Mouse (Mus musculus) heart, embryonic 13.5 days (tissue): ENCODE data around the gene Evi2. TPM values are rescaled to one million over a fixed set of nuclear protein-coding genes. Genes with fewer than 3 reads are reported as not detected.

ENCODE experiments used
- ATAC-seq: fragments of 200-750 bp; cut with Nextera tagmentation; 2 replicates; pipeline ENCODE4 v1.8.0; 2017; ENCODE audit warnings: moderate TSS enrichment; ENCODE audit not compliant: insufficient number of reproducible peaks, low FRiP score, low TSS enrichment; ENCODE audit errors: extremely low read depth
- H3K27ac ChIP-seq: fragments of 300-500 bp; sonication (generic); replicated peaks from 2 replicates; pipeline ENCODE4 v1.5.1; 2015; ENCODE audit warnings: moderate library complexity, mild to moderate bottlenecking, inconsistent platforms
- H3K27me3 ChIP-seq: fragments of 300-500 bp; sonication (generic); replicated peaks from 2 replicates; pipeline ENCODE4 v1.6.1; 2015; ENCODE audit warnings: mild to moderate bottlenecking, inconsistent platforms
- H3K36me3 ChIP-seq: fragments of 300-500 bp; sonication (generic); 2 replicates; pipeline ENCODE4 v1.6.1; 2015; ENCODE audit warnings: mild to moderate bottlenecking, inconsistent platforms
- H3K4me1 ChIP-seq: fragments of 300-500 bp; sonication (generic); 2 replicates; pipeline ENCODE4 v1.6.1; 2015; ENCODE audit warnings: inconsistent platforms
- H3K4me2 ChIP-seq: fragments of 300-500 bp; sonication (generic); 2 replicates; pipeline ENCODE4 v1.6.1; 2015; ENCODE audit warnings: inconsistent platforms, mild to moderate bottlenecking, moderate library complexity
- H3K4me3 ChIP-seq: fragments of 300-500 bp; sonication (generic); 2 replicates; pipeline ENCODE4 v1.5.1; 2015; ENCODE audit warnings: moderate library complexity, mild to moderate bottlenecking, inconsistent platforms
- H3K9ac ChIP-seq: fragments of 300-500 bp; sonication (generic); 2 replicates; pipeline ENCODE4 v1.6.1; 2015; ENCODE audit warnings: inconsistent platforms, mild to moderate bottlenecking, moderate library complexity
- H3K9me3 ChIP-seq: fragments of 300-500 bp; sonication (generic); 2 replicates; pipeline ENCODE4 v1.6.1; 2016; ENCODE audit warnings: inconsistent platforms
- WGBS: fragments of 180-500 bp; shearing (Covaris S2); methylation state at CpG from one replicate; pipeline ENCODE4 v1.1.7; 2015; ENCODE audit warnings: mixed read lengths; 5-methylcytosine and 5-hydroxymethylcytosine counted together
- polyA plus RNA-seq: library from polyadenylated mRNA; unstranded; fragments of >200 nt; fragmentation: Nextera tagmentation; extraction: Ambion mirVana; gene quantifications from 2 replicates; pipeline ENCODE4 v1.2.1, GENCODE M21; 2015

Gene Evi2
- 0.41 and 0.45 TPM in 2 replicates for polyA plus RNA-seq

DNA sequence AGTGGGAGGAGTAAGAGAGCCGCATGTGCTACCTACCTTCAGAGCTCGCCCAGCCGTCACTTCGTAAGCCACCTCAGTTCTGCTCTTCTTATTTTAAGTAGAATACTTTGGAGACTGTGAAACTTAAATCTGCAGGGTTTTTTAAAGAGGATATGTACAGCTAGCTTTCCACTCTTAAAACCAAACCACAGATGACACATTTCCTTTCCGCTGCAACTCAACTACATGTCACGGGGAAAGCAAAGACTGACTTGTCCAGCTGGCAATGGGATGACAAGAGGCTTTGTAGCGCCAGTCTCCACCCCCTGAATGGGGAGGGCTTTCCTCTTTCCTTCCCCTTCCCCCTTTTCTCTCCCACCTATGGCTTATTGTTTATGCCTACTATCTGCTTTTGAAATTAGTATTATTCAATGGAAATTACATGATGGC lies at the start of gene Evi2, which contains the start of gene Evi2a:
Gene Evi2 (minus strand): TSS at position 257 of the 429 bp plus-strand sequence.
Gene Evi2a (minus strand): TSS at position 277 of the 429 bp plus-strand sequence.
- no peak for ATAC-seq

DNA sequence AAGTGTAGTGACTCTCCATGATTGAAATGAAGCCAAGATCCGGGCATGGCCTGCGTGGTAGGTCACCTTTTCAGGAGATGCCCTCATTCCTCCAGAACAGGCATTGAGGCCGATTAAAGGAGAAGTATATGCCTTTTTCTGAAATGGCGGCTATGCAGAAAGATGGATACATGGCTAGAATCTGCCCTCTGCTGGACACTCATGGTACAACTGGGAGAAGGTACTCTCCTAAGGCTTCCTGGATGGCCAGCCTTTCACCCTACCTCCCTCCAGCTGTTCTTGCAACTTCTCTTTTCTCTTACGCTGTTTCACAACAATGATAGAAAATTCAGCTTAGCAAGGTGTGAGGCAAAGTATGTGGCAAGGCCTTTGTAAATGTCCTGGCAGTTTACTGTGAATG lies 47.4 kb upstream of the Evi2 start:
- peaks cover 29% of the 10 kb centered on the region for H3K4me1 ChIP-seq
- H3K9ac ChIP-seq = no peak overlapping the region
- H3K27me3 ChIP-seq = no peaks in the 10 kb centered on the region
- H3K4me3 ChIP-seq = no peak overlapping the region
- H3K27ac ChIP-seq = no peak overlapping the region
- H3K36me3 ChIP-seq = peaks cover 42% of the 10 kb centered on the region
- H3K9me3 ChIP-seq = no peaks in the 10 kb centered on the region
- 47% methylated on average over 5 of the region's 5 CpGs for WGBS
- H3K4me2 ChIP-seq = no peak overlapping the region
- ATAC-seq = peak; percentile 31; the same call in 1 of the 2 replicates

More for the DNA sequence above, at the start of gene Evi2, which contains the start of gene Evi2a:
- H3K4me1 ChIP-seq = peaks cover 39% of the 10 kb centered on the region
- H3K9me3 ChIP-seq = no peaks in the 10 kb centered on the region
- no peaks in the 10 kb centered on the region for H3K27me3 ChIP-seq
- H3K9ac ChIP-seq = no peak within 1 kb of the TSS
- peaks cover 26% of the 10 kb centered on the region for H3K36me3 ChIP-seq
- no peak within 1 kb of the TSS for H3K4me3 ChIP-seq
- 82% methylated on average over 7 of the region's 7 CpGs for WGBS
- H3K27ac ChIP-seq = no peak within 1 kb of the TSS
- H3K4me2 ChIP-seq = no peak within 1 kb of the TSS

DNA sequence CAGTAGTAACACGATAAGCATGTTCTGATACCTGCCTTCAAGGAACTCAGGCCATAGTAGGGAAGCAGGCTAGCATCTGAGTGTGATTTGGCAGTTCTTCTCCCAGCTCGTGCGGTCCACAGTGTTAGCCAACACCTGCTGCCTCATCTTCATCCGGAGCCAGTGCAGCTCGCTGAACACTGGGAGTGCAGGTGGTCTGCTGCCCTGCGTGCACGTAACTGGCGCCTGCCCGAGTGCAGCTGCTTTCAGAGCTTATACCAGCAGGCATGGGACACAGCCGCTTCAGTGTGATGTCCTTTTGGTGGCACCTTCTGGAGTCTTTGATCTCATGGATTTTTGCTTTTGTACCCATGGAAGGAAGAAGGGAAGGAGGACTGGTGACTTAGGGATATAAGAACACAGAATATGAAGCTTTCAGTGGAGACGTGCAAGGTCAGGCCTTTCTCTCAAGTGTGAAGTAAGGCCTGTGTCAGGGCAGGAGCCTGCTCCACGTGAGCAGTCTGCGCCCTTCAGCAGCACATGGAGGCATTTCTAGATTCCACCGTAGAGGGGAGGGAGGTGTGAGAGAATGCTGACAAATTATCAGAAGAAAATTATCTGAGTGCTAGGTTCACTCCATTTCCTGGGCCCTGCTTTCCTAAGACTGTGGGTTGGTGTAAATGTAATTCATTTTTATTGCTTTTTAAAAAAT lies 45.1 kb upstream of the Evi2 start:
- Histone ChIP-seq H3K4me3 (no peak overlapping the region), H3K4me2 (no peak overlapping the region), H3K36me3 (peaks cover 59% of the 10 kb centered on the region), H3K9ac (no peak overlapping the region), H3K9me3 (no peaks in the 10 kb centered on the region), H3K27ac (peak overlapping the region; percentile 51), H3K4me1 (peaks cover 28% of the 10 kb centered on the region), H3K27me3 (no peaks in the 10 kb centered on the region)
- no peak for ATAC-seq
- 64% methylated on average over 14 of the region's 14 CpGs for WGBS

DNA sequence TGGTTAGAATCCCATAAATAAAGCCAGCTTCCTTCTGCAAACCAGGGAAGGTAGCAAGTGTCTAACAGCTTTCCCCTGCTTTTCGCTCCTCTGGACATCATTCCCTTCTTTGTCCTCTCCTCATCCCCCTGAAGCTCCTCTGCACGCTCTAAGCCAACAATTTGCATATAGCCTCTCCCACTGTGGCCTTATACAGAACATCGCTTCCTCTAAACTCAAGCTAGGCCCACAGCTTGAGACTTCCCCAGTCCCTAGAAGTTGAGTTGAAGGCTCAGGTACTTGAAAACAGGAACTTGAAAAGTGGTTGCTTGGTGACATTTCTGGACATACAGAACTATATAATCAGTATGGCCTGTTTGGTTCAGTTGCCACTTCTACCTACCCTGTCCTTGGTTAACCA lies 43.4 kb upstream of the Evi2 start:
- H3K4me1 ChIP-seq = peaks cover 21% of the 10 kb centered on the region
- no peaks in the 10 kb centered on the region for H3K27me3 ChIP-seq
- 77% methylated on average over 3 of the region's 3 CpGs for WGBS
- no peak overlapping the region for H3K27ac ChIP-seq
- peaks cover 64% of the 10 kb centered on the region for H3K36me3 ChIP-seq
- no peak for ATAC-seq
- no peak overlapping the region for H3K4me3 ChIP-seq
- H3K9ac ChIP-seq = no peak overlapping the region
- H3K9me3 ChIP-seq = no peaks in the 10 kb centered on the region
- H3K4me2 ChIP-seq = no peak overlapping the region

DNA sequence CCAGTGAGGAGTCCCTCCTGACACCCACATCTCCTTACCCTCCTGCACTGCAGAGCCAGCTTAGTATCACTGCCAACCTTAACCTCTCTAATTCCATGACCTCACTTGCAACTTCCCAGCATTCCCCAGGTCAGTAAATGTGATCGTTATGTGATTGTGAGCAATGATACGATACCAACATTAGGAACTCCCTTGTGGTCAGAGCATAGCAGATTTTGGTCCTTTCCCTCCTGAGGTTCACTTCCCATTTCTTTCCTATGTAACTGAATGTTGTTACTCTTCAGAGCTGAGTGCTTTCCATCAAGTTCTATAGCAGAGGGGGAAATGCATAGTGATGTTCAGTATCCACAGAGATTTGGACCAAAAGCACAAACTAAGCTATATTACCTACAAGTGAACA lies 39.9 kb upstream of the Evi2 start:
- H3K4me3 ChIP-seq = no peak overlapping the region
- no peak overlapping the region for H3K9ac ChIP-seq
- H3K4me1 ChIP-seq = peaks cover 16% of the 10 kb centered on the region
- H3K36me3 ChIP-seq = peaks cover 82% of the 10 kb centered on the region
- H3K27ac ChIP-seq = no peak overlapping the region
- H3K4me2 ChIP-seq = no peak overlapping the region
- no peak for ATAC-seq
- 90% methylated on average over 2 of the region's 2 CpGs for WGBS
- no peaks in the 10 kb centered on the region for H3K27me3 ChIP-seq
- no peaks in the 10 kb centered on the region for H3K9me3 ChIP-seq

DNA sequence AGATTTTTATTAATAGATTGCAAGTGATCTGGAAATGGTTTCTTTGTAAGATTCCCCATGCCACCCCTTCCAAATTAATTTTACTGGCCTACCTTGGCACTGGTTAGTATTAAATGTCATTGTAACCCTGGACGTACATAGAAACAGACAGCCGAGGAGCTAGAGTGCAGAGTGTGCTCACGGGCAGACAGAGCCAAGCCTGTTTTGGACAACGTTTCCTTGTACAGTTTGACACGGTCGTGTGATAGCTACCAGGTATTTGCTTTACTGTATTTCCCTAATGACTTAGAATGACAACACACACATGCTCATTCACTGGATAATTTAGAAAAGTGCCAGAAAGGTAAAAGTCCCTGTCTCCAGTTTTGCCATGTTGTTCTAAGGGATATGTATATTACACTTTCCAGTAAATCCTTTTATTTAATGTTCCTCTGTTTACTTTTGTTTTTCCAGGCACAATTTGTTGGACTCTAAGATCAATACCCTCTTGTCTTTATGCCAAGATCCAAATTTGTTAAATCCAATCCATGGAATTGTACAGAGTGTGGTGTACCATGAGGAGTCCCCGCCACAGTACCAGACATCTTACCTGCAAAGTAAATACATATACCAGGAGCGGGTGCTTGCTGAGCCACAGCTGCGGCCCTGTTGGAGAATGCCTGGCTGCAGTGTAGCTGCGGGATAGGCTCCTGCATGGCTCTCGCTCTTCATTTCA lies 38.0 kb upstream of the Evi2 start:
- no peak overlapping the region for H3K27ac ChIP-seq
- peaks cover 90% of the 10 kb centered on the region for H3K36me3 ChIP-seq
- ATAC-seq = no peak
- H3K27me3 ChIP-seq = no peaks in the 10 kb centered on the region
- no peak overlapping the region for H3K4me3 ChIP-seq
- H3K4me2 ChIP-seq = no peak overlapping the region
- WGBS = 82% methylated on average over 11 of the region's 11 CpGs
- H3K4me1 ChIP-seq = no peaks in the 10 kb centered on the region
- no peak overlapping the region for H3K9ac ChIP-seq
- no peaks in the 10 kb centered on the region for H3K9me3 ChIP-seq

DNA sequence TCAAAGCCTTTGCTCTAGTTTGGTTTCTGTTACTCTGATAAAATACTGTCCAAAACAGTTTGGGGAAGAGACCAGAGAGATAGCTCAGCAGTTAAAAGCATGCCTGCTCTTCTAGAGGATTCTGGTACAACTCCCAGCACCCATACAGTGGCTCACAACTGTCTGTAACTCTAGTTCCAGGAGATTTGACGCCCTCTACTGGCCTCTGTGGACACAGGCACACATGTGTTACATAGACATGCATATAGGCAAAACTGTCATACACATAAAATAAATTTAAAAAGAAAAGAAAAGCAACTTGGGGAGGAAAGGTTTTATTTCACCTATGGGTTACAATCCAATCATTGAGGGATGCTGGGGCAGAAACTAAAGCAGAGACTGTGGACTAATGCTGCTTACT lies 36.6 kb upstream of the Evi2 start:
- Histone ChIP-seq H3K9ac (no peak overlapping the region), H3K27ac (no peak overlapping the region), H3K4me1 (no peaks in the 10 kb centered on the region), H3K9me3 (no peaks in the 10 kb centered on the region), H3K27me3 (no peaks in the 10 kb centered on the region), H3K4me2 (no peak overlapping the region), H3K4me3 (no peak overlapping the region), H3K36me3 (peaks cover 94% of the 10 kb centered on the region)
- no peak for ATAC-seq
- 53% methylated on average over 1 of the region's 1 CpGs for WGBS

DNA sequence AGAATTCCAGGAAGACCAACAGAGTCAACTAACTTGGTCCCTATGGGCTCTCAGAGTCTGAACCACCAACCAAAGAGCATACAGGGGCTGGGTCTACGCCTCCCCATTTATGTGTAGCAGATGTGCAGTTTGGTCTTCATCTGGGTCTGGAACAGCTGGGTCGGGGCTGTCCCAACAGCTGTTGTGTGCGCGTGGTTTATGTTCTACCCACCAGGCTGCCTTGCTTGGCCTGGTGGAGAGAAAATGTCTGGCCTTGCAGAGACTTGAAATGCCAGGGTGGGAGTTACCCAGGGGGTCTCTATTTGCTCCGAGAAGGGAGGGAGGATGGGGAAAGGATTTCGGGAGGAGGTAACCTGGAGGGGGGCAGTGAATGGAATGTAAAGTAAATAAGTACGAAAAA lies 33.1 kb upstream of the Evi2 start:
- H3K9ac ChIP-seq = no peak overlapping the region
- 92% methylated on average over 7 of the region's 7 CpGs for WGBS
- no peaks in the 10 kb centered on the region for H3K9me3 ChIP-seq
- ATAC-seq = no peak
- H3K36me3 ChIP-seq = peaks cover 91% of the 10 kb centered on the region
- H3K27ac ChIP-seq = no peak overlapping the region
- no peaks in the 10 kb centered on the region for H3K4me1 ChIP-seq
- no peaks in the 10 kb centered on the region for H3K27me3 ChIP-seq
- H3K4me3 ChIP-seq = no peak overlapping the region
- H3K4me2 ChIP-seq = no peak overlapping the region

DNA sequence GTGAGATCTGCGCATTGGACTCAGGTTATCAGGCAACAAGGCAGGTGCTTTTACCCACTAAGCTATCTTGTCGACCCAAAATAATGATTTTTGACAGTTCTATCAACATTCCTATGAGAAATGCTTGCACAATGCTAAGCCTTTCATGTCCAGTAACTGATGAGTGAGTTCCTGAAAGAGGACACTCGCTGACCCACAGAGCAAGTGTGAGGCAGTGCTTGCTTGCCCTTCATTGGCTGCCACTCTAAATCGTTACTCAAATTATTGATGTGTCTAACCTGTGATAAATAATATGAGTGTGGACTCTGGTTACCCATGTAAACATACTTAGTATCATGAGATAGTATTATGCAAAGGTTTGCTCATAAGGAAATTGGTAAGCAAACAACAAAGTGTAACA lies 30.1 kb upstream of the Evi2 start:
- Histone ChIP-seq H3K4me1 (no peaks in the 10 kb centered on the region), H3K27ac (no peak overlapping the region), H3K4me2 (no peak overlapping the region), H3K27me3 (no peaks in the 10 kb centered on the region), H3K9ac (no peak overlapping the region), H3K4me3 (no peak overlapping the region), H3K9me3 (no peaks in the 10 kb centered on the region), H3K36me3 (peaks cover 88% of the 10 kb centered on the region)
- WGBS = 88% methylated on average over 4 of the region's 4 CpGs
- ATAC-seq = no peak

DNA sequence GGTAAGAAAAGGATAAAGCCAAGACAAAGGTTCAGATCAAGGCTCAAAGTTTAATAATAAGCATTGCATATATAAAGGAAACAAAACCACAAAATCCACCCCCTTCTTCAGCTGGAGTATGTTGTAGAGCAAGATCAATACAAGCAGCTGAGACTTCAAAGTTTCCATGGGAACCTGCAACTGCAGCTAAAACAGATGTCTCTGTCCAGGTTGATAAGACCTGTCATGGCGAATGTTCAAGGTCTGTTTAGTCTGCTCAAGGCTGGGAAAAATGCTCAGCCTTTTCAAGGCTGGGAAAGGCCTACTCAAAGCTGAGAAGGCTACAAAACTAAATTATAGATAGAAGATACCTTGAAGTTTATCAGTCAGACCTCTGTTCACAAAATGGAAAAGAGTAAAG lies 22.2 kb upstream of the Evi2 start:
- Histone ChIP-seq H3K4me1 (0 out of 2 replicates have a peak, but pooled peaks cover 11% of the 10 kb centered on the region), H3K36me3 (peaks cover 89% of the 10 kb centered on the region), H3K4me3 (no peak overlapping the region), H3K27ac (no peak overlapping the region), H3K9me3 (no peaks in the 10 kb centered on the region), H3K27me3 (no peaks in the 10 kb centered on the region), H3K9ac (no peak overlapping the region), H3K4me2 (no peak overlapping the region)
- ATAC-seq = no peak
- WGBS = 32% methylated on average over 1 of the region's 1 CpGs

DNA sequence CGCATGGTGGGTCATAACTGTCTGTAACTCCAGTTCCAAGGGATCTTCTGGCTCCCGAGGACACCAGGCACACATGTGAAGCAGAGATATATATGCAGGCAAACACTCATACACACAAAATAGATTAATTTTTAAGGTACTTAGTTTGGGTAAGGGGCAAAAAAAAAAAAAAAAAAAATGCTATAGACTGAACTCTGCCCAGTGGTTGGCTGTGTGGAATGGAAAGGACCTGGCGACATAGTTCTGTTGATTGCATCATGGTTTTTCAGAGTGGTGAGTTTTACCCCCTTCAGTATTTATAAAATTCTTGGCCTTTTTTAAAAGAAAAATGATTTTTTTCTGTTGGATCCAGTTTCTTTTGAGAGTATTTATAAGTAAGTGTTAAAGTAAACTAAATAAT lies 5.9 kb upstream of the Evi2 start:
- H3K27ac ChIP-seq = no peak overlapping the region
- no peaks in the 10 kb centered on the region for H3K27me3 ChIP-seq
- peaks cover 50% of the 10 kb centered on the region for H3K36me3 ChIP-seq
- no peak for ATAC-seq
- no peak overlapping the region for H3K4me3 ChIP-seq
- WGBS = 87% methylated on average over 3 of the region's 3 CpGs
- H3K4me1 ChIP-seq = peaks cover 25% of the 10 kb centered on the region
- H3K4me2 ChIP-seq = no peak overlapping the region
- no peak overlapping the region for H3K9ac ChIP-seq
- no peaks in the 10 kb centered on the region for H3K9me3 ChIP-seq
